Mouse (Mus musculus): ENCODE measurements around the gene Sgsm1. TPM values are rescaled to one million over a fixed set of nuclear protein-coding genes. Genes with fewer than 3 reads are reported as not detected.

Sgsm1 gene
- polyA plus RNA-seq, 1 experiment = 73.9 TPM

DNA sequence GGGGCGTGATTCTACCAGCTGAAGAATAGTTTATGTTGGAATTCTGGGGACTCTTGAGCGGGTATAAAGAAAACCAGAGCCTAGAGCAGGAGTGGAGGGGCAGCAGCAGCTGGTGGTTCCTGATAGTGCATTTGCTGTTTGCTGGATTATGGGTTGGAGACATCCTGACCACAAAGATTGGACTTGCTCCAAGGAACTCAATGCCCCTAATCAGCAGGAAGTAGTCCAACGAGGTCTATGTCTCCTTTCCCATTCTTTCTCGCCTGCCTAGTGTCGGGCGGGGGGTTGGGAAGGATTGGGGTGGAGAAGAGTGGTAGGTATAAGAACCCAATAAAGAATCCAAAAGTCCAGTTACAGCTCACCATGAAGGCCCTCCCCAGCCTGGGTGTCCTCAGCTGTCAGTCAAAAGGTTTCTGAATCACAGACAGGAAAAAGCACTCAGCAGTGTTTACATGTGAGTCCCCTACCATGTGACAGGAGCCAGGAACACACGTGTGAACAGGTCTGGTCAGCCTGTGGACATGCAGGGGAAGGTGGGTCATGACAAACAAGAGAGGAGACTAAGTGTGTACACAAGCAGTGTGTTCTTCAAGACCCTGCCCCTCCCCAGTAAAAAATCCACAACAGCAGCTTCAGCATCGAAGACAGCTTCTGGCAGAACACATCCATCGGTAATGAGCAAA lies 103.8 kb downstream of the Sgsm1 start:
- WGBS = 66% methylated on average over 9 of the region's 9 CpGs
- Histone ChIP-seq H3K4me3 (replicated peaks; ENCODE audit: insufficient read depth, low read depth, low read length) (no peak overlapping the region), H3K27me3 (ENCODE audit: control insufficient read depth, insufficient read depth, low read length) (no peaks in the 10 kb centered on the region), H3K4me1 (ENCODE audit: control insufficient read depth, insufficient read depth, low read length) (peaks cover 8% of the 10 kb centered on the region), H3K27ac (ENCODE audit: insufficient read depth, low read length) (no peak overlapping the region)
- TF ChIP-seq CTCF (IDR thresholded peaks at IDR 0.05; ENCODE audit: borderline replicate concordance, insufficient read depth, low read depth, low read length) = no peak
- no peak for TF ChIP-seq POLR2A (IDR thresholded peaks at IDR 0.05; ENCODE audit: borderline replicate concordance, insufficient read depth, low read length)
- no peak for DNase-seq

DNA sequence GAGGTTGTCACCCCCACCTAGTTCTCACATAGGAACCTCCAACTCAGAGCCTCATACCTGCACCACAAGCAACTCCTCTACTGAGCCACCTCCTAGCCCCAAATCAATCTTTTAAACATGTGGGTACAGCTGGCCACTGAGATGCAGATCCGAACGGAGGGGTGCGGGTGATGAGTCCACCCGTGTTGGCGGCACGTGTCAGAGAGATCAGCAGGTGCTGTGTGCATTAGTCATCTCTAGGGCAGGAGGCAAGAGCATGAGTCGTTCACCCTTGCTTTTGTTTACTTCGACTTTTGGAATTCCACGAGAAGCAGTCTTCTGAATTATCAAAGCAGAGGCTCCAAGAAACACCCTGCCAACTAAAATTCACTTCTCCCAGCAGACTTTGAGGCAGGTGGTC lies 106.4 kb downstream of the Sgsm1 start:
- no peaks in the 10 kb centered on the region for H3K27me3 ChIP-seq (ENCODE audit: control insufficient read depth, insufficient read depth, low read length)
- H3K27ac ChIP-seq (ENCODE audit: insufficient read depth, low read length) = no peak overlapping the region
- TF ChIP-seq CTCF (IDR thresholded peaks at IDR 0.05; ENCODE audit: borderline replicate concordance, insufficient read depth, low read depth, low read length) (no peak), POLR2A (IDR thresholded peaks at IDR 0.05; ENCODE audit: borderline replicate concordance, insufficient read depth, low read length) (no peak)
- no peak overlapping the region for H3K4me3 ChIP-seq (replicated peaks; ENCODE audit: insufficient read depth, low read depth, low read length)
- peaks cover 7% of the 10 kb centered on the region for H3K4me1 ChIP-seq (ENCODE audit: control insufficient read depth, insufficient read depth, low read length)
- 91% methylated on average over 9 of the region's 9 CpGs for WGBS
- DNase-seq = no peak

GRCm38 (mm10) chr5:113199772-113200134 lies 110.8 kb downstream of the Sgsm1 start:
- Histone ChIP-seq H3K27ac (ENCODE audit: insufficient read depth, low read length) (no peak overlapping the region), H3K4me1 (ENCODE audit: control insufficient read depth, insufficient read depth, low read length) (peaks cover 14% of the 10 kb centered on the region), H3K27me3 (ENCODE audit: control insufficient read depth, insufficient read depth, low read length) (no peaks in the 10 kb centered on the region), H3K4me3 (replicated peaks; ENCODE audit: insufficient read depth, low read depth, low read length) (no peak overlapping the region)
- TF ChIP-seq POLR2A (IDR thresholded peaks at IDR 0.05; ENCODE audit: borderline replicate concordance, insufficient read depth, low read length) (no peak), CTCF (IDR thresholded peaks at IDR 0.05; ENCODE audit: borderline replicate concordance, insufficient read depth, low read depth, low read length) (no peak)
- WGBS = 88% methylated on average over 10 of the region's 10 CpGs
- no peak for DNase-seq

- 40% methylated on average over 8 of the region's 8 CpGs for WGBS
Observed at GRCm38 (mm10) chr5:113199126-113199771, 111.3 kb downstream of the Sgsm1 start.

DNA sequence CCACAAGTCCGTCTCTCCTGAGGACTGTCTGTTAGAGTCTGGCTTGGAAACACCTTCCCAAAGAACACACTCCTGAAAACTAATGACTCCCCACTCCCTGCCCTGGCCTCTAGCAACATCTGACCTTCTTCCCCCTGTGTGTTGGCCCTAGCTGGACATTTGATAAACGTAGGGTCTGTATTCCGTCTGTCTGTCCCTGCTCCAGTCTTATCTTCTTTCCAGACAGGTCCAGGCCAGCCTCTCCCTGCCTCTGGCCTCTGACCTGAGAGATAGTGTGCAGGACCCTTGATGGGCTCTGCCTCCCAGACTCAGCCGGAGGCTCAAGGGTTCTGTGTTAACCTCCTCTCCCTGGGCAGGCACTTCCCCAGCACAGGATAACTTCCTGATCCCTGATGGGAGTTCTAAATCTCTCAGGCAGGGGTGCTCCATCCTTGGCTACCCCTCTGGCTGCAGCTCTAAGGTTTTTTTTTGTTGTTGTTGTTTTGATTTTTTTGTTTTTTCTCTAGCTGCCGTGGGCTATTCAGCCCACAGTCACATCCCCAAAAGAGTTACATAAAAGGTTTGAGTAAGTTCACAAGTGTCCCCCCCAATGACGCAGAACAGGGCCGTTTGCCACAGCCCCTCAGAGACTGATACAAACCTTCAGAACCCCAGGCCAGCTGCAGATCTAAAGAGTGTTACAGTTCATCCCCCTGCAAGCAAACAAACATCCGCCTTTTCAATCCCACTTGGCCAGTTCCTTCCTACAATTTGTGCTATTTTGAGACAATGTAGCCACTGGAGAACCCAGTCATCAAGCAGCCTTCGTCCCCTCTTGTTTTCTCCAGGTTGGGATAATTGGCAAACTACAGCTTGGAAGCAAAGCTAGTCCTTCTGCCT lies 113.4 kb downstream of the Sgsm1 start:
- Histone ChIP-seq H3K4me1 (ENCODE audit: control insufficient read depth, insufficient read depth, low read length) (peaks cover 14% of the 10 kb centered on the region), H3K4me3 (replicated peaks; ENCODE audit: insufficient read depth, low read depth, low read length) (no peak overlapping the region), H3K27ac (ENCODE audit: insufficient read depth, low read length) (no peak overlapping the region), H3K27me3 (ENCODE audit: control insufficient read depth, insufficient read depth, low read length) (no peaks in the 10 kb centered on the region)
- no peak for DNase-seq
- TF ChIP-seq CTCF (IDR thresholded peaks at IDR 0.05; ENCODE audit: borderline replicate concordance, insufficient read depth, low read depth, low read length) (no peak), POLR2A (IDR thresholded peaks at IDR 0.05; ENCODE audit: borderline replicate concordance, insufficient read depth, low read length) (no peak)
- 87% methylated on average over 9 of the region's 9 CpGs for WGBS

More at GRCm38 (mm10) chr5:113199126-113199771, 111.3 kb downstream of the Sgsm1 start:
- Histone ChIP-seq H3K27me3 (ENCODE audit: control insufficient read depth, insufficient read depth, low read length) (no peaks in the 10 kb centered on the region), H3K27ac (ENCODE audit: insufficient read depth, low read length) (no peak overlapping the region), H3K4me1 (ENCODE audit: control insufficient read depth, insufficient read depth, low read length) (peaks cover 14% of the 10 kb centered on the region), H3K4me3 (replicated peaks; ENCODE audit: insufficient read depth, low read depth, low read length) (no peak overlapping the region)
- TF ChIP-seq POLR2A (IDR thresholded peaks at IDR 0.05; ENCODE audit: borderline replicate concordance, insufficient read depth, low read length) (no peak), CTCF (IDR thresholded peaks at IDR 0.05; ENCODE audit: borderline replicate concordance, insufficient read depth, low read depth, low read length) (no peak)
- DNase-seq = no peak

DNA sequence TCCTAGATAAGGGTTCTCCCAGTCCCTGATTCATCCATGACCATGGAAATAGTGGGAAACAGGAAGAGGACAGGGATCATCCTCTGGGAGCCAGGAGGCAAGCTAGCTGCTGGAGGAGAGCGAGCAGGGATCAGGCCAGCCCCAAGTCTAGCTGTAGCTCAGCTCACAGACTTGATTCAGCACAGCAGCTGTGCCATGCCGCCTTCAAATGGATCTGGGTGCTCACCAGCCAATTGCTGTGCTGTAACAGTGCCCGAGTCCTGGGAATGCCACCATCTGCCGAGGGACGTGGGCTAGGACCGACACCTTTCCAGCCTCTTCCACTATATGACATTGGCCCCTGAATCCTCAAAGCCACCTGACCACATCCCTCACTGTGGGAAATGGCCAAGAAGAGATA lies 114.7 kb downstream of the Sgsm1 start:
- H3K27me3 ChIP-seq (ENCODE audit: control insufficient read depth, insufficient read depth, low read length) = no peaks in the 10 kb centered on the region
- H3K27ac ChIP-seq (ENCODE audit: insufficient read depth, low read length) = no peak overlapping the region
- peaks cover 14% of the 10 kb centered on the region for H3K4me1 ChIP-seq (ENCODE audit: control insufficient read depth, insufficient read depth, low read length)
- no peak overlapping the region for H3K4me3 ChIP-seq (replicated peaks; ENCODE audit: insufficient read depth, low read depth, low read length)
- 22% methylated on average over 6 of the region's 6 CpGs for WGBS
- TF ChIP-seq CTCF (IDR thresholded peaks at IDR 0.05; ENCODE audit: borderline replicate concordance, insufficient read depth, low read depth, low read length) = no peak
- TF ChIP-seq POLR2A (IDR thresholded peaks at IDR 0.05; ENCODE audit: borderline replicate concordance, insufficient read depth, low read length) = no peak
- DNase-seq = no peak

GRCm38 (mm10) chr5:113195451-113195850 lies 115.1 kb downstream of the Sgsm1 start:
- DNase-seq = no peak
- Histone ChIP-seq H3K27ac (ENCODE audit: insufficient read depth, low read length) (no peak overlapping the region), H3K4me1 (ENCODE audit: control insufficient read depth, insufficient read depth, low read length) (peaks cover 14% of the 10 kb centered on the region), H3K27me3 (ENCODE audit: control insufficient read depth, insufficient read depth, low read length) (no peaks in the 10 kb centered on the region), H3K4me3 (replicated peaks; ENCODE audit: insufficient read depth, low read depth, low read length) (no peak overlapping the region)
- WGBS = 45% methylated on average over 12 of the region's 12 CpGs
- TF ChIP-seq CTCF (IDR thresholded peaks at IDR 0.05; ENCODE audit: borderline replicate concordance, insufficient read depth, low read depth, low read length) = no peak
- no peak for TF ChIP-seq POLR2A (IDR thresholded peaks at IDR 0.05; ENCODE audit: borderline replicate concordance, insufficient read depth, low read length)

Data from cerebellum, adult 2 months (tissue).